Mouse (Mus musculus): ENCODE results near the gene Limch1.

The Limch1 gene

GRCm38 (mm10) chr5:66747761-66748430 lies 2.3 kb downstream of the Limch1 start:
- DNase-seq: no peak

- no peak for DNase-seq
Measured at GRCm38 (mm10) chr5:66748448-66749115, 3.0 kb downstream of the Limch1 start.

- DNase-seq: no peak
Measured at GRCm38 (mm10) chr5:66750641-66751040, 5.0 kb downstream of the Limch1 start.

GRCm38 (mm10) chr5:66751332-66751980 lies 5.8 kb downstream of the Limch1 start:
- DNase-seq: no peak

GRCm38 (mm10) chr5:66753620-66754019 lies 8.0 kb downstream of the Limch1 start:
- no peak for DNase-seq

- no peak for DNase-seq
Measured at GRCm38 (mm10) chr5:66756821-66757705, 11.4 kb downstream of the Limch1 start.

- no peak for DNase-seq
Measured at GRCm38 (mm10) chr5:66757706-66758237, 12.1 kb downstream of the Limch1 start.

GRCm38 (mm10) chr5:66759354-66759753 lies 13.7 kb downstream of the Limch1 start:
- no peak for DNase-seq

- no peak for DNase-seq
Measured at GRCm38 (mm10) chr5:66760747-66761146, 15.1 kb downstream of the Limch1 start.

GRCm38 (mm10) chr5:66762006-66762405 lies 16.4 kb downstream of the Limch1 start:
- no peak for DNase-seq

- no peak for DNase-seq
Measured at GRCm38 (mm10) chr5:66764129-66764528, 18.5 kb downstream of the Limch1 start.

- no peak for DNase-seq
Measured at GRCm38 (mm10) chr5:66765911-66766310, 20.3 kb downstream of the Limch1 start.

- DNase-seq: no peak
Measured at GRCm38 (mm10) chr5:66768034-66768433, 22.4 kb downstream of the Limch1 start.

- no peak for DNase-seq
Measured at GRCm38 (mm10) chr5:66769070-66769469, 23.4 kb downstream of the Limch1 start.

- no peak for DNase-seq
Measured at GRCm38 (mm10) chr5:66769558-66769957, 23.9 kb downstream of the Limch1 start.

GRCm38 (mm10) chr5:66777999-66778710 lies 32.5 kb downstream of the Limch1 start:
- no peak for DNase-seq

GRCm38 (mm10) chr5:66780371-66780770 lies 34.7 kb downstream of the Limch1 start:
- DNase-seq: no peak

- DNase-seq: no peak
Measured at GRCm38 (mm10) chr5:66781507-66781906, 35.9 kb downstream of the Limch1 start.

- no peak for DNase-seq
Measured at GRCm38 (mm10) chr5:66782851-66783250, 37.2 kb downstream of the Limch1 start.

- DNase-seq: no peak
Measured at GRCm38 (mm10) chr5:66784624-66785361, 39.2 kb downstream of the Limch1 start.

- DNase-seq: no peak
Measured at GRCm38 (mm10) chr5:66785995-66786620, 40.5 kb downstream of the Limch1 start.

All from thymus, postnatal 14 days (tissue).